Mouse (Mus musculus) retina, adult 2 months (tissue): ENCODE results near the gene Ache.

ENCODE experiments used
- DNase-seq: peaks from one replicate; pipeline ENCODE4 v3.0.0-alpha.2; 2012; ENCODE audit warnings: low read depth, low spot score

Ache gene

DNA sequence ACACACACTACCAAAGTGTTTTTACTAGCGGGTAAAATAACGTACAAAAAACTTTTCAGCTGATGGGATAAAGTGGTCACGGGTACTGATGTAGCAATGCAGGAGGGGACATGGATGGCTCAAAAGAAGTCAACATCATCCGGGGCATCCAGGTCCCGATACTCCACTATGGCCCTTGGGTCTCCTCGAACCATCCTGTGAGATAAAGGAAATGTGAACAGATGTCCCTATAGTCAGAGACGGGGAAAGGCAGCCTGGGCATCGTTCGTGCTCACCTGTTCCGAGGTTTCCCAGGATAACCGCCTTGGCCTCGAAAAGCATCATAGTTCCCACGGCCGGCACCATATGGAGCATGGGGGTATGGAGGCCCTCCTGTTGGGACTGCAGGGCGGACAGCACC is 8.4 kb downstream of the Ache start:
- no peak for DNase-seq

DNA sequence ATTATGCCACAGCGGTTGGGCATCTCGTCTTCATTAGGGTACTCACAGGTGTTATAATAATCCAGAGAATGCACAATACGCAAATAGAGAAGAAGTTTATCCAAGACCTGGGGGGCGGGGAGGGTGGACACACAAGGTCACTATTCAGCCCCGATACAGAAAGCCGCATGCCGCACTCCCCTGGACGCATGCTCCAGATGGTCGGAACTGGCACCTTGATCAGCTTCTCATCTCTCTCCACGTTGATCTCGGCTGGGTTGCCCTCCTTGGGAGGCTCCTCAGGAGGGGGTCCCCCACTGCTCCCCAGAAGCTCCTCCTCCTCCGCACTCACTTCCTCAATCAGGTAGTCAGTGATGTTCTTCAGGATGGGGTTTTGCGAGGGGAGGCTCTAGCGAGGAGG is 9.8 kb downstream of the Ache start:
- no peak for DNase-seq

DNA sequence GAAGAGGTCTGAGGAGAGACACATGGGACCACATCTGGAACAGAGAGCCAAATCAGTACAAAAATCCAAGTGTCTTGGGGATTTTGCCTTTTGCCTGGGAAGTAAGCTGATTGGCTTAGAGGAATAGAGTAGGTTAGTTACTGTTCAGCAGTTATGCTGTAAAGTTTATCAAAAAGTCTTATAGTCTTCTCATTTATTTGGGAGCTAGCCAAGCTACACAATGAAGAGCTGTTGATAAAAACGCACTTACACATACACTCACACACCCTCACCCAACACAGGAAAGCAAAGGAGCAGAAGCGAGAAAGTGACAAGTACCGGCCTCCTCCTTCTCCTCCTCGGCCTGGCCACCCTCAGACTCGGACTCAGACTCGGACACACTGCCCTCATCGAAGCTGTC is 11.9 kb downstream of the Ache start:
- no peak for DNase-seq

DNA sequence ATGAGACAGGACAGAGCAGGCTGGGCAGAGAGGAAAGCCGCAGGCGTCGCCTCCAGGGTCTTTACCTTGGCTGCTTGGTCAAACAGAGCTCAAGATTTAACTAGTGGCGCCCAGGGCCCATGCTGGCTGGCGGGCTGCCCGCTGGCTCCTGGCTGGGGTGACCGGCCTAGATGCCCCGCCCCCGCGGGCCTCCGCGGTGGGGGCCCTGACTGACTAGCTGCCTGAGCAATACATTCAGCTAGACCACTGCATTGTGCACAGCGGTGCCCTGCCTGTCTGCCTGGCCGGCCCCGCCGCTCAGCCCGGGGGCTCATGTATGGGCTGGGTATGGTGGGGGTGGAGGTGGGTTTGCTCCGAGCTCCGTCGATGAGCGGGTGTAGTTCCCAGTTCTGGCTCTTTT is 13.9 kb downstream of the Ache start:
- DNase-seq, result no peak

DNA sequence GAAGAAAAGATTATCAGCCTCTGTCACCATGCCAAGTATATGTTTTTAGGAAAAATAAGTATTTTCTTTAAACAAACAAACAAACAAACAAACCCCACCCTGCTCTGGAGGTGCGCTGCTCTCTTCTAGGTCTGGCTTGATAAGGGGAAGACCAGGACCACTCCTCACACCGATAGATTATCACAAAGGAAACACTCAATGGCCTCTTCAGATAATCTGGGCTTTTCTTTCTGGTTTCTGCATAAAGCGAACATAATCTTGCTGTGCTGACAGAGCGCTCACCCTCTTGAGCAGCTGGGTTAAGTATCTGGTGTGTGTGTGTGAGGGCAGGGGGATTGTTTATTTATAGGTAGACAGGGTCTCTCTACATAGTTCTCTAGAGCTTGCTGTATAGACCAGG is 16.3 kb downstream of the Ache start:
- no peak for DNase-seq

DNA sequence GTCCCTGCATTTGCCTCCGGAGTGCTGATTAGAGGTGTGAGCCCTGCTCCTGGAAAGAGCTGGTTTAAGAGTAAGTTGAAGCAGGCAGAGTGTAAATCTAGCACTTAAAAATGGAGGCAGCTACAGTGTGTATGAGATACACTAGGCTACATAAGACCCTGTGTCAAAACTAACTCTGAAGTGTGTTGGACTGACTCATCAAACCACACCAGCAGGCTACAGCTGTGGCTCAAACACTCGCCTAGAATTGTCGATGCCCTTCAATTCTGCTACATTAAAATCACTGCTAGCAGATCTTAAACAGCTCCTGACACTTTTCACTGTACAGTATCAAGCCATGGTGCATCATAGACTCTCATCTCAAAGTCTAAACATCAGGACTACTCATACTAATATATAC is 16.8 kb downstream of the Ache start:
- DNase-seq, result no peak

DNA sequence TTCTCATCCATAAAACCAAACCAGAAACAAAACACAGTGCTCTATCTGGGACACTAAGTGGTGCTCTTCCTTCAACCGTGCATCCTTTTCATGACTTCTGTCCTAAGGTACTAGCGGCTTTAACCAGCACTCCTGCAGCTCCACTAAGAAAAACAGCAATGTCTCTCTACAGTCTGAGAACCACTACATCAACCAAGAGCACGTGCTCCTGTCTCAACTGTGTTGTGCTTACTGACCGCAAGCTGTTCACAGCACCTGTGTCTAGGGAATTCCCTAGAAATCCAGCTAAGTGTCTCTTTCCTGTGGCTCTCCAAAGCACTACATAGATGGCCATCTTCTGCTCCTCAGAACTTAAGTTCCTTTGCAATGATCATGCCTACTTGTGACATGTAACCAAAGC is 17.5 kb downstream of the Ache start:
- DNase-seq, result no peak

DNA sequence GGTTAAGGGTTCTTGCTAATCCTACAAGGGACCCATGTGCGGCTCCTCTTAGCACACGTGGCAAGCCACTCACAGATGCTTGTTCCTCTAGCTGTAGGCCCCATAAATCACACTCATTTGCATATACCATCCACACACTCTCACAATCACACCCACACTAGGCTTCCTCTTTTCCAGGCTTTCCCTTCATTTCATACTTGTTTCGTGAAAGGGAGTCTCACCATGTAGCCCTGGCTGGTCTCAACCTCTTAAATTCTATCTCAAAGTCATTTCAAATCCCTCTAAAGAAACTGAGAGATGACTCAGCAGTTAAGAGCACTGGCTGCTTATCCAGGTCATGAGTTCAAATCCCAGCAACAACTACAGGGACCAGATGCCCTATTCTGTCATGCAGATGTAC is 18.5 kb downstream of the Ache start:
- no peak for DNase-seq

DNA sequence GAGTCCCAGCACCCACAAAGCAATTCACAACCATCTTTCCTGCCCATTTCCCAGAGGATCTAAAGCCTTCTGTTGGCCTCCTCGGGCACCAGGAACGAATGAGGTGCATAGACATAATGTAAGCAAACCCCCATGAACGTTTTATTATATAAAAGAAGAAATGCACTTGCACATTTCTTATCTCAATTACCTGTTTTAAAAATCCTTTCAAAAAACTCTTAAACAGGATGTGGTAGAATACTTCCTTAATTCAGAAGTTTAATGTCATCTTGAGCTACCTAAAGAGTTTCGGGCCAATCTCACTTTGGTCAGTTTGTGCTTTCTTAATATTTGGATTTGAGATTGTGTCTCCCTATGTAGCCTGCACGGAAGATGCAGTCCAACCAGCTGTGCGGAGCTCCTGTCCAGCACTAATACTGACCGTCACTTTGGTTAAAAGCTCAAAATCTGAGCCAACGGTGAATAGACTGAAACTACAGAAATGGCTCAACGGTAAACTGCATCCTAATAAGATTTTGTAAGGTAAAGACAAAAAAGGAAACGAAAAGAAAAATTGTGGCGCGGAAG is 19.2 kb downstream of the Ache start:
- DNase-seq, result no peak

DNA sequence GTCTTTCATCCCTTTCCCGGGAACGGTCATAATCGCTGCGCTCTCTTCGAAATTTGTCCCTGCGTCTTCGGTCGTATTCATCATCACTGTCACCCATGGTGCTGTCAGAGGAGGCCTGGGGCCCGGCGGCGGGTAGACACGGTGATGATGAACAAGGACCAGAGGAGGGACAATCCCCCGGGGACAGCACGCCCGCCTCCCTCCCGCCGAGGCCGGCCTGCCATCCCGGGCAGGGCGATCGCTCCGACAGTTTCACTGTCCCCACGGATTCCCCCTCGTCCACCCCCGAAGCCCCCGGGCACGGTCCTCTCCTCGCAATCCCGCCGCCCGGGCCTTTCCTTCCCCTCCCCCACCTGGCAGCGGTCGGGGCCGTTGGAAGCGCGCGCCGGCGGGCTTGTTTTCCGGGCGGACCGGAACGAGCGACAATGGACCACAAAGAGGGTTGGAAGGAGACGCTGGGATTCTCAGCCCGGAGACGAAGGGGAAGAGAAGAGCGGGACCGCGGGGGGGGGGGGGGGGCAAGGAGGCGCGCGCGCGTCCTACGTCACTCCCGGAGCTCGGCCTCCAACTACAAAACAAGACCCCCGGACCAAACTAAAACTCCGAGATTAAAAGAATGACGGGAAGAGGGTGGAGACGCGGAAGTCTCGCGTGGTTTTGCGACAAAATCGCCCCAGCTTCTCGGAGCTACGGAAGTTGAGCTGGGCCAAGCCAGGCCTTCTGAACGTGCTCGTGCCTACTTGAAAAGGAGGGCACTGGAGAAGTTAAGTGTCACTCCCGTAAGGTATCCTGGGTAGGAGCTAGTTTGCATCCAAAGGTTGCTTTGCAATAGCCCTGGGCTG is 20.0 kb downstream of the Ache start, which contains the start of gene Srrt:
Gene Srrt (minus strand): TSS at position 604 of the 842 bp plus-strand sequence.
- peak; percentile 87 for DNase-seq

DNA sequence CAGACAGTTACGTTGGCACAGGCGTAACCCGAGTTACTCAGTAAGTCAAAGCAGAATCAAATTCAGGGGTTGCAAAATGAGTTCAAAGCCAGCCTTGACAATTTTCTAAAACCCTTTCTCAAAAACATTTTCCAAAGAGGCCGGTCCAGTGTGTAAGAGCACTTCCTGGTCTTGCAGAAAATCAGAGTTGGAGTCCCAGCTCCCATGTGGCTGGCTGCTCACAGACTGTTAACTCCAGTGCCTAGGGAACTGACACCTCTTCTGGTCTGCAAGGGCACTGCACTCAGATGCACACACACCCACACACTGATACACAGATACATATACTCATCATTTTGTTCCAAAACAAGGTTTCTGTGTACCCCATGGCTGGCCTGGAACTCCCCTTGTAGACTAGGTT is 21.0 kb downstream of the Ache start:
- no peak for DNase-seq

DNA sequence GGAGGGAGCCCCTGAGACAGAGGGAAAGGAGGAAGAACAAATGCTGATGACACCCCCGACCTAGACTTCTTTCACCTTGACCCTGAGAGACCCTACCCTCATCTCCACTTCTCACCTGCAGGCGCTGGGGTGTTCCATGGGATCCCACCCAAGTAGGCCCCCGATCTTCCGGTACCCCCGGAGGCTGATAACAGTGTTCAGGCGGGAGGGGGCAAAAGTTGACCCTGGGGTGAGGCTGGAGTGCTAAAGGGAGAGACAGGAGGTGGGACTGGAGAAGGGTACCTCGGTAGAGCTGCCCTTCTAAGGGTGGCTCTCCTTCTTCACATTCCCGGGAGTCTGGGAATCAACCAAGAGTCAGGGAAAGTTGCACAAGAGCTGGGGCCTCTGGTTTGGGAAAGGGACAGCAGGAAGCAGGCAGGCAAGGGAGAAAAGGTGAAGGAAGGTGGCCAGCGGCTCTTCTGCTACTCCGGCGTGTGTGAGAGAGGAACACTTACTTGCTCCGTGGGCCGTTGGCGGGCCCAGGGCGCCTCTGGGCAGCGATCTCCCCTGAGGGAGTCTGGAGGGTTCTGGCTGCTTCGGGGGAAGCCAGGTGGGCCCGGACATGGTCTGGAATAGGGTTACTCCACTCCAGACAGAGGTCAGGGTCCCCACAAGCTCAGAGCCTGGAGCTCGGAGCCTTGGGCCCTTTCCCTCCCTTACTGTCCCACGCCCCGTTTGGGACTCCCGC is 26.3 kb downstream of the Ache start:
- no peak for DNase-seq

DNA sequence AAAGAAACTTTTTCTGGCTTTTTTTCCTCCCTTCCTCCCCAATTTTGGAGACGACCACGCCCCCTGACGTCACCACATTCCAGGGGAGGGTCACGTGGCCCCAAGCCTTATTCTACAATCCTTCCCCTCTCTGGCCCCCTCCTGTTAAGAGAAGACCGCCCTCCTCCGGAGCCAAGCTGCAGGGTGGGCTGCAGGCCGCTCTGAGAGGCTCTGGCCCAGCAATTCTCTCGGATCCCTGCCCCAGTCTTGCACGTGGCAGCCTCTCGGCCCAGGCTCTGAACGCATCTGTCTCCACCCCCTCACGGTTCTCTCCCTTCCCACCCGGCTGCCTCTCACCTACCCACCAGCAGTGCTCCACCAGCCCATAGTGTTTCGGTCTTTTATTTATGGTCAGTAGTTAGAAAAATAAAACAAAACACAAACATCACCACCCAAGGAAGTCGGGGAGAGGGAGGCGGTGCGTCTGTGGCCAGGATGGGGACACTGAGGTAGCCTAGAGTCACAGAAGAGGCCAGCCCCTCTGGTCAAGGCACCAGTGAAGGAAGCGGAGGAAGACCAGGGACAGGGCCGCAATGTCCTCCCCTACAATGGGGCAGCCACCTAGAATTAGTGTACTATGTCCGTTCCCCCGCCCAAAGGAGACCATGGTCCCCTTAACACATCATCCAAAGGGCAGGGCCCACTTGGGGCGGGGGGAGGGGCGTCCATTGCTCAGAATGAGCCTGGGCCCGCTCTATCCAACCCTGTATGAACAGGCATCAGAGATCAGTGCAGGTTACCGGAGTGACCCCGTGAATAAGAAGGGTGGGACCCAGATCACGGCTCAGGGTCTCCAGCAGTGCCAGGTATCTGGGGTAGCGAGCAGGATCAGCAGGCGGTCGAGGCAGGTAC is 27.1 kb downstream of the Ache start, which contains the start of gene Trip6:
Gene Trip6 (minus strand): TSS at position 212 of the 891 bp plus-strand sequence.
- DNase-seq, result no peak

DNA sequence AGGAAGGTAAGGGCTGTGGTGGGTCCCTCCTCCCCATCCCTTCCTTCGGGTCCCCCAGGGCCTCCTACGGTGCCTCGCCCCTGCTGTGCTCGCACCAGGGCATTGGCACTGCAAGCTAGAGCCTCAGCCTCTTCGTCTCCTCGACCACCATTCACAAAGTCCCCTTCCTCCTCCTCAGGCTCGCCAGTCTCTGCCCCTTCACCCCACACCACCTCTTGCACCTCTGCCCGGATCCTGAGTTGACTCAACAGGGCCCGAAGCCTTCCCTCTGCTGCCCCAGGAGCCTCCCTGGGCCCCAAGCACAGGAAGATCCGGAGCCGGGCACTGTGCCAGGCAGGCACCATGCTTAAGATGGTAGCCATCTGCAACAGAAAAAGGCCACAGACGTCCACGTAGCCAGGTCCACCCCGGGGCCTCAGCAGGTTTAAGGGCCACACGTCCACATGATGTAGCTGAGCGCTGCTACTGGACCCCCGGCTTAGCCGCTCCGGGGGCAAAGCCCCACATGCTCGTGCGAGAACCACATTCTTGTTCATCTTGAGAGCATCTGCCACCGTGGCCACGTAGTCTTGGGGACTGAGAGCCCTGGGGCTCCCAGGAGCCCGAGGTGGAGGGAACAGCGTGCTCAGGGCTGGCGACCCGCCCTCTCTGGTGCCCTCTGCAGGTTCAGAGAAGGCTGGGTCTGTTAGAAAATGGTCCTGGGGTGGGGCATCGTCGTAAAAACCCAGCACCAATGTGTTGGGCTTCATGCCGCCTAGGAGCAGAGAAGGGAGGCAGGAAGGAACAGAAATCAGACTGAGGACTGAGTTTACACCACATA is 28.0 kb downstream of the Ache start:
- no peak for DNase-seq

DNA sequence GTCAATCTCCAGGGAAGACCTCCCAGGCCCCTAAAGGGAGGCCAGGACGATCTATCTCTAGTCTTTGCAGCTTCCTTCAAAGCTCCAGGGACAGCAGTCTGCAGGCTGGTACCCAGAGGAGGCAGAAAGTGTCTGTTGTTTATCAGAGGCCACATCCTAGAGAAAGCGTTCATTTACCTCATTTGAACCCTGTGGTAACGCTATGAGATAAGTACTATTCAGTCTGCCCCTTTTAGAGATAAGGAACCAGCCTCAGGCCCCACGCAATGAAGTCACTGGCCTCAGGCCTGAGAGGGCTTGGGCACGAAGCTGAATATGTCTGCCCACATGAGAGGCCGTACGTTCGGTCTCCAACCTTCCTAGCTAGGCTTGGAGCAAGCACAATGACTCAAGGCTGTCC is 30.0 kb downstream of the Ache start:
- DNase-seq, result no peak

DNA sequence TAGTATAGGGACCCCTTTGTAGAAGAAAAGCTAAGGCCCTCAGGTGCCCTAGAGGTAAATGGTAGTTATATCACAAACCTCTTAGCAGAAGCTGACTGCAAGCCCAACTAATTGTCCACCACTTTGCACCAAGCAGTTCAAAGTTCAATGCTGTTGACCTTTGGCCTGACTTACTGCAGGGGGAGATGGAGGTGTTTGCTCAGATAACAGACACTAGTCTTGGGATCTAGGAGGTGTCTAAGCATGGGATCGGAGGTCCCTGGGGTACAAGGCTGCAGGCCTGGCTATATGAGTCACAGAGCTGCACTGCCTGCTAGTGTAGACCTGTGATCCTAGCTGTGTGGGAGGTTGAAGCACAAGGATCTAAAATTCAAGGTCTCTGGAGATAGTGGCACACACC is 31.3 kb downstream of the Ache start:
- no peak for DNase-seq

DNA sequence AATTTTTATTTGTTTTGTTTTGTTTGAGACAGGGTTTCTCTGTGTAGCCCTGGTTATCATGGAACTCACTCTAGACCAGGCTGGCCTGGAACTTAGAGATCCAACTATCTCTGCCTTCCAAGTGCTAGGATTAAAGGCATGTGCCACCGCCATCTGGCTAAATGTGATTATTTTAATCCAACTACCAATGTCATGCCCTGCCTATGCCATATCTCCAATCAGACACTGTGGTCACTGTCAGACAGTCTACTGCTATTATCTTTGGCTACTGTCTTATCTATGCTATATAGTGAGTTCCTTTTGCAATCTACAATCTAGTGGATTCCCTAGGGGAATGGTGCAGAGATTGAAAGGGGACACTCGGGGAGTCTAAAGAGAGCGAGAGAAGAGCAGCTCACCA is 33.7 kb downstream of the Ache start:
- DNase-seq, result no peak

DNA sequence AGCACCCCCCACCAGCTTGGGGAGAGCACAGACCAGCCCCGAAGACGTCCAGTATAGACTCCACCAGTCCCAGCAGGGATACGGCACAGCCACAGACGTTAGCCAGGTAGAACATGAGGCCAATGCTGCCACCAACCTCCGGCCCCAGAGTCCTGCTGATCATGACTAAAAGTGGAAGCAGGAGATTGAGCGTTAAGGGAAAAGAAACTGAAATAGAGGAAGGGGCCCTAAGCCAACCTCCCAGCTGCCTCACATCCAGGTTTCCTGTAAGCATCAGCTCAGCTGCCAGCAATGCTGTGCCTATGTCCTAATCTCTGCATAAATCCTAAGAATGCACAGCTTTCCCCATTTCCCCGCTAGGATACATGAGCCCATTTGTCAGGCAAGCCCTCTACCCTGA is 43.6 kb downstream of the Ache start:
- DNase-seq, result no peak

DNA sequence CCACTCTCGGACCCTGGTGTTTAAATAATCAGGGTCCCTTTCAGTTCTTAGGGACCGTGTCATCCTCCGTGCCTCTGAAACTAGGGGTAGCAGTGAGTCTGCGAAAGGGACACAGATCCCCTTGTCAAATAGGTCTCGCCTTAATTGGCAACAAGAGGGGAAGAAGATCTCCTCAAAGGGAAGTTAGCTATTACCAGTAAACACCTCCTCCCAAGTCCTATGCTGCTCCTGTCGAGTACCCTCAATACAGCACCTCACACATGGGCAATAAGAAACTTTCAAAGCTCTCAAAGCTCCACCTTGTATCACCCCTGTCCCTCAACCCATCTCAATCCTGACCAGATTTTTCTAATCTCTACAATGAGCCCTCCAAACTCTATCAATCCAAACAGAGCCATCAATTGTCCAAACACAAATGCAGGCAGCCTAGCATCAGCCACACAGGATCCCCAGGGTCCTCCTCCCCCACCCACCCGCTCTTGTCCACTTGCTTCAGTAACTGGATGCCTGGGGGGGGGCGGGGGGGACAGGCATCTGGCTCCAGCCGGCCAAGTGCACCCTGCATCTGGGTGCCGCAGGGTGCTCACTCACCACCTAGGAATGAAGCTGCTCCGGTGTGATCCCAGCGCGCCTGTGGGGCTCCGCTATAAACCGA is 45.7 kb downstream of the Ache start:
- DNase-seq, result no peak

DNA sequence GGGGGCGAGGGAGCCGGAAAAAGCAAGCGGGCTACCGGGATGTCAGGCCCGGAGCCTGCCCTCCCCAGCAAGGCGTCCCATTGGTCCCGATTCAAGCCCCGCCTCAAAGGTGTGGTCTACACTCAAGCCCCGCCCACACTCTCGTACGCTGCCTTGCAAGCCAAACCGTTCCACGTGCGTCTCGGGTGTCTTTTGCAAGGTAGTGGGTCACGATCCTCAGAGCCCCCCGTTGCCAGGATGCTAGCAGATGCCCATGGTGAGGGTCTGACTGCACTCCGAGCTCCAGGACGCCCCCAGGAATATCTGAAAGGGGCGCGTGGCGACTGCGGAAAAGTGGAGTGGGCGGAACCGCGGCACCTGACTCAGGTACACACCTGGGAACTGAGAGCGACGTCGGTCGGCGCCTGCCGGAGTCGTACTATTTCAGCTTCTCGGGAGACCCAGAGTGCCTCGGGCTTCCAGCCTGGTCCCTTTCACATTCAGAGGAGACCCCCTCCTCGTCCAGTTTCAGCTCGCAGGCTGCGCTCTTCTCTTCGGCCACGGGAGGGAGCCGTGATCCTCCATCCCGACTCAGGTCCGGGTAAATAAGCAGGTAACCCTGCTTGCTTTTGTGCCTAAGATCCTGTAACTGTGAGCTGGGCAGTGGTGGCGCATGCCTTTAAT is 46.3 kb downstream of the Ache start, which contains the start of gene Slc12a9:
Gene Slc12a9 (minus strand): TSS at position 86 of the 663 bp plus-strand sequence.
- DNase-seq, result peak; percentile 76
